Mouse (Mus musculus) neural tube, embryonic 11.5 days (tissue): ENCODE measurements around the gene Notch3. TPM values are rescaled to one million over a fixed set of nuclear protein-coding genes. Genes with fewer than 3 reads are reported as not detected.
"Not testable (repeated sequence)": the region's sequence is repeated elsewhere in the genome, so short reads cannot be mapped to it uniquely, and the experiment has no call there.

ENCODE experiments used
- ATAC-seq: fragments of 200-750 bp; cut with Nextera tagmentation; 2 replicates; pipeline ENCODE4 v1.8.0; 2017; ENCODE audit warnings: moderate number of reproducible peaks, mild to moderate bottlenecking, moderate TSS enrichment, moderate library complexity; ENCODE audit not compliant: insufficient read depth, low FRiP score, low TSS enrichment
- DNase-seq: peaks from one replicate; pipeline ENCODE4 v3.0.0-alpha.2; 2015; ENCODE audit warnings: low spot score
- H3K27ac ChIP-seq: fragments of 300-500 bp; sonication (generic); 2 replicates; pipeline ENCODE4 v1.5.1; 2014; ENCODE audit warnings: low read depth, mild to moderate bottlenecking, low read length
- H3K27me3 ChIP-seq: fragments of 300-500 bp; sonication (generic); 2 replicates; pipeline ENCODE4 v1.6.1; 2014; ENCODE audit warnings: mild to moderate bottlenecking, low read length, mixed read lengths; ENCODE audit not compliant: control insufficient read depth, insufficient read depth
- H3K36me3 ChIP-seq: fragments of 300-500 bp; sonication (generic); 2 replicates; pipeline ENCODE4 v1.6.1; 2014; ENCODE audit warnings: mild to moderate bottlenecking, low read length, moderate library complexity, mixed read lengths; ENCODE audit not compliant: control insufficient read depth, insufficient read depth
- H3K4me1 ChIP-seq: fragments of 300-500 bp; sonication (generic); 2 replicates; pipeline ENCODE4 v1.6.1; 2014; ENCODE audit warnings: low read length, mixed read lengths; ENCODE audit not compliant: control insufficient read depth, insufficient read depth
- H3K4me2 ChIP-seq: fragments of 300-500 bp; sonication (generic); 2 replicates; pipeline ENCODE4 v1.6.1; 2014; ENCODE audit warnings: low read depth, mild to moderate bottlenecking, moderate library complexity
- H3K4me3 ChIP-seq: fragments of 300-500 bp; sonication (generic); 2 replicates; pipeline ENCODE4 v1.5.1; 2014; ENCODE audit warnings: low read depth, low read length
- H3K9ac ChIP-seq: fragments of 300-500 bp; sonication (generic); 2 replicates; pipeline ENCODE4 v1.6.1; 2014; ENCODE audit warnings: mild to moderate bottlenecking, low read length
- H3K9me3 ChIP-seq: fragments of 300-500 bp; sonication (generic); 2 replicates; pipeline ENCODE4 v1.6.1; 2016; ENCODE audit warnings: low read length; ENCODE audit not compliant: control insufficient read depth
- WGBS: fragments of 180-500 bp; shearing (Covaris S2); extraction: QIAGEN DNeasy Blood & Tissue Kit; methylation state at CpG from one replicate; pipeline ENCODE4 v1.1.7; 2014; 5-methylcytosine and 5-hydroxymethylcytosine counted together
- polyA plus RNA-seq: library from polyadenylated mRNA; unstranded; fragments of >200 nt; fragmentation: Nextera tagmentation; extraction: Ambion mirVana; gene quantifications from 2 replicates; pipeline ENCODE4 v1.2.1, GENCODE M21; 2014

The Notch3 gene
- polyA plus RNA-seq = 19.1 and 19.8 TPM in 2 replicates

- Histone ChIP-seq H3K27me3 (no peaks in the 10 kb centered on the region), H3K4me2 (peak within 1 kb of the TSS; percentile 66), H3K4me1 (peaks cover 29% of the 10 kb centered on the region), H3K4me3 (peak within 1 kb of the TSS; percentile 69), H3K9me3 (no peaks in the 10 kb centered on the region), H3K9ac (peak within 1 kb of the TSS; percentile 80), H3K36me3 (no peaks in the 10 kb centered on the region), H3K27ac (peak within 1 kb of the TSS; percentile 82)
- DNase-seq (peak; percentile 87), ATAC-seq (peak; percentile 66)
- 2% methylated on average over 30 of the region's 39 CpGs for WGBS
Measured at GRCm38 (mm10) chr17:32166687-32167086, at the start of gene Notch3. Gene Notch3 (minus strand): TSS chr17:32166852.

GRCm38 (mm10) chr17:32215587-32215986, 48.9 kb upstream of the Notch3 start:
- WGBS = 73% methylated on average over 4 of the region's 4 CpGs
- H3K4me2 ChIP-seq, H3K9ac ChIP-seq, H3K4me3 ChIP-seq, H3K4me1 ChIP-seq, H3K27me3 ChIP-seq, H3K27ac ChIP-seq, ATAC-seq, DNase-seq, H3K9me3 ChIP-seq: not testable (repeated sequence)
- H3K36me3 ChIP-seq = peaks cover 19% of the 10 kb centered on the region

GRCm38 (mm10) chr17:32211554-32211953, 44.9 kb upstream of the Notch3 start:
- not testable (repeated sequence) for H3K4me3 ChIP-seq, DNase-seq, H3K9ac ChIP-seq, H3K27me3 ChIP-seq, H3K27ac ChIP-seq, ATAC-seq, H3K9me3 ChIP-seq, H3K4me2 ChIP-seq, H3K4me1 ChIP-seq
- H3K36me3 ChIP-seq = peaks cover 24% of the 10 kb centered on the region
- WGBS = 89% methylated on average over 6 of the region's 6 CpGs

GRCm38 (mm10) chr17:32209752-32210151, 43.1 kb upstream of the Notch3 start:
- H3K9ac ChIP-seq = no peak overlapping the region
- no peak overlapping the region for H3K4me2 ChIP-seq
- peak; percentile 55; the same call in 1 of the 2 replicates for ATAC-seq
- no peak overlapping the region for H3K27ac ChIP-seq
- no peaks in the 10 kb centered on the region for H3K27me3 ChIP-seq
- H3K4me1 ChIP-seq = no peaks in the 10 kb centered on the region
- DNase-seq = peak; percentile 73
- WGBS = 57% methylated on average over 3 of the region's 3 CpGs
- H3K9me3 ChIP-seq = no peaks in the 10 kb centered on the region
- no peak overlapping the region for H3K4me3 ChIP-seq
- peaks cover 28% of the 10 kb centered on the region for H3K36me3 ChIP-seq

GRCm38 (mm10) chr17:32209144-32209543, 42.5 kb upstream of the Notch3 start:
- DNase-seq = no peak
- no peak overlapping the region for H3K4me3 ChIP-seq

GRCm38 (mm10) chr17:32207586-32208245, 41.1 kb upstream of the Notch3 start:
- no peak for DNase-seq
- Histone ChIP-seq H3K9ac (no peak overlapping the region), H3K27ac (no peak overlapping the region), H3K27me3 (no peaks in the 10 kb centered on the region), H3K4me1 (no peaks in the 10 kb centered on the region), H3K4me3 (no peak overlapping the region), H3K9me3 (no peaks in the 10 kb centered on the region), H3K36me3 (peaks cover 30% of the 10 kb centered on the region), H3K4me2 (no peak overlapping the region)
- ATAC-seq = no peak
- WGBS = 86% methylated on average over 5 of the region's 5 CpGs

More at GRCm38 (mm10) chr17:32209144-32209543, 42.5 kb upstream of the Notch3 start:
- H3K9me3 ChIP-seq = no peaks in the 10 kb centered on the region
- H3K27me3 ChIP-seq = no peaks in the 10 kb centered on the region
- no peak overlapping the region for H3K27ac ChIP-seq
- ATAC-seq = no peak
- no peak overlapping the region for H3K4me2 ChIP-seq
- peaks cover 28% of the 10 kb centered on the region for H3K36me3 ChIP-seq
- H3K9ac ChIP-seq = no peak overlapping the region
- no peaks in the 10 kb centered on the region for H3K4me1 ChIP-seq
- WGBS = 74% methylated on average over 6 of the region's 6 CpGs

GRCm38 (mm10) chr17:32205345-32205744, 38.7 kb upstream of the Notch3 start:
- H3K36me3 ChIP-seq = peaks cover 27% of the 10 kb centered on the region

GRCm38 (mm10) chr17:32202972-32203371, 36.3 kb upstream of the Notch3 start:
- no peak overlapping the region for H3K27ac ChIP-seq
- H3K9me3 ChIP-seq = no peaks in the 10 kb centered on the region
- ATAC-seq (no peak), DNase-seq (no peak)
- 95% methylated on average over 3 of the region's 3 CpGs for WGBS
- H3K4me1 ChIP-seq = no peaks in the 10 kb centered on the region
- H3K4me2 ChIP-seq = no peak overlapping the region
- H3K36me3 ChIP-seq = peaks cover 38% of the 10 kb centered on the region
- H3K27me3 ChIP-seq = no peaks in the 10 kb centered on the region
- no peak overlapping the region for H3K9ac ChIP-seq
- no peak overlapping the region for H3K4me3 ChIP-seq

More at GRCm38 (mm10) chr17:32205345-32205744, 38.7 kb upstream of the Notch3 start:
- Histone ChIP-seq H3K4me2 (no peak overlapping the region), H3K4me3 (no peak overlapping the region), H3K4me1 (no peaks in the 10 kb centered on the region), H3K27ac (no peak overlapping the region), H3K27me3 (no peaks in the 10 kb centered on the region), H3K9me3 (no peaks in the 10 kb centered on the region), H3K9ac (no peak overlapping the region)
- WGBS = 92% methylated on average over 3 of the region's 3 CpGs
- no peak for ATAC-seq
- no peak for DNase-seq

- ATAC-seq = no peak
- Histone ChIP-seq H3K9me3 (no peaks in the 10 kb centered on the region), H3K27me3 (no peaks in the 10 kb centered on the region), H3K36me3 (peaks cover 44% of the 10 kb centered on the region), H3K4me1 (no peaks in the 10 kb centered on the region), H3K4me2 (no peak overlapping the region), H3K4me3 (no peak overlapping the region), H3K27ac (no peak overlapping the region), H3K9ac (no peak overlapping the region)
- WGBS = 69% methylated on average over 4 of the region's 5 CpGs
- DNase-seq = no peak
Measured at GRCm38 (mm10) chr17:32201086-32201485, 34.4 kb upstream of the Notch3 start.
